Mouse (Mus musculus) hindbrain, embryonic 14.5 days (tissue): ENCODE results near the gene Gdap1l1. TPM values are rescaled to one million over a fixed set of nuclear protein-coding genes. Genes with fewer than 3 reads are reported as not detected.
"Not testable (repeated sequence)": the region's sequence is repeated elsewhere in the genome, so short reads cannot be mapped to it uniquely, and the experiment has no call there.

Experiments
- ATAC-seq: fragments of 200-750 bp; cut with Nextera tagmentation; 2 replicates; pipeline ENCODE4 v1.8.0; 2017; ENCODE audit warnings: moderate number of reproducible peaks, mild to moderate bottlenecking, moderate TSS enrichment, moderate library complexity; ENCODE audit not compliant: low FRiP score
- DNase-seq: peaks from one replicate; pipeline ENCODE4 v3.0.0-alpha.2; 2015; ENCODE audit warnings: low spot score
- H3K27ac ChIP-seq: fragments of 300-500 bp; sonication (generic); 2 replicates; pipeline ENCODE4 v1.5.1; 2014; ENCODE audit warnings: mild to moderate bottlenecking, moderate library complexity
- H3K27me3 ChIP-seq: fragments of 300-500 bp; sonication (generic); 2 replicates; pipeline ENCODE4 v1.6.1; 2014; ENCODE audit warnings: mild to moderate bottlenecking, low read length, mixed read lengths; ENCODE audit not compliant: control insufficient read depth, insufficient read depth
- H3K36me3 ChIP-seq: fragments of 300-500 bp; sonication (generic); replicated peaks from 2 replicates; pipeline ENCODE4 v1.6.1; 2014; ENCODE audit not compliant: control insufficient read depth, insufficient read depth
- H3K4me1 ChIP-seq: fragments of 300-500 bp; sonication (generic); replicated peaks from 2 replicates; pipeline ENCODE4 v1.6.1; 2014; ENCODE audit warnings: antibody characterized with exemption, low read length, mixed read lengths; ENCODE audit not compliant: control insufficient read depth, insufficient read depth
- H3K4me2 ChIP-seq: fragments of 300-500 bp; sonication (generic); replicated peaks from 2 replicates; pipeline ENCODE4 v1.6.1; 2014; ENCODE audit warnings: mild to moderate bottlenecking, moderate library complexity
- H3K4me3 ChIP-seq: fragments of 300-500 bp; sonication (generic); replicated peaks from 2 replicates; pipeline ENCODE4 v1.5.1; 2014; ENCODE audit warnings: mild to moderate bottlenecking, low read length
- H3K9ac ChIP-seq: fragments of 300-500 bp; sonication (generic); 2 replicates; pipeline ENCODE4 v1.6.1; 2014
- H3K9me3 ChIP-seq: fragments of 300-500 bp; sonication (generic); 2 replicates; pipeline ENCODE4 v1.6.1; 2016; ENCODE audit warnings: low read length; ENCODE audit not compliant: control insufficient read depth
- WGBS: fragments of 180-500 bp; shearing (Covaris S2); extraction: QIAGEN DNeasy Blood & Tissue Kit; methylation state at CpG from one replicate; pipeline ENCODE4 v1.1.7; 2014; 5-methylcytosine and 5-hydroxymethylcytosine counted together
- polyA plus RNA-seq: library from polyadenylated mRNA; unstranded; fragments of >200 nt; fragmentation: Nextera tagmentation; extraction: Ambion mirVana; gene quantifications from 2 replicates; pipeline ENCODE4 v1.2.1, GENCODE M21; 2014

The Gdap1l1 gene
- polyA plus RNA-seq, 1 experiment from 2014 or later = 121 TPM

DNA sequence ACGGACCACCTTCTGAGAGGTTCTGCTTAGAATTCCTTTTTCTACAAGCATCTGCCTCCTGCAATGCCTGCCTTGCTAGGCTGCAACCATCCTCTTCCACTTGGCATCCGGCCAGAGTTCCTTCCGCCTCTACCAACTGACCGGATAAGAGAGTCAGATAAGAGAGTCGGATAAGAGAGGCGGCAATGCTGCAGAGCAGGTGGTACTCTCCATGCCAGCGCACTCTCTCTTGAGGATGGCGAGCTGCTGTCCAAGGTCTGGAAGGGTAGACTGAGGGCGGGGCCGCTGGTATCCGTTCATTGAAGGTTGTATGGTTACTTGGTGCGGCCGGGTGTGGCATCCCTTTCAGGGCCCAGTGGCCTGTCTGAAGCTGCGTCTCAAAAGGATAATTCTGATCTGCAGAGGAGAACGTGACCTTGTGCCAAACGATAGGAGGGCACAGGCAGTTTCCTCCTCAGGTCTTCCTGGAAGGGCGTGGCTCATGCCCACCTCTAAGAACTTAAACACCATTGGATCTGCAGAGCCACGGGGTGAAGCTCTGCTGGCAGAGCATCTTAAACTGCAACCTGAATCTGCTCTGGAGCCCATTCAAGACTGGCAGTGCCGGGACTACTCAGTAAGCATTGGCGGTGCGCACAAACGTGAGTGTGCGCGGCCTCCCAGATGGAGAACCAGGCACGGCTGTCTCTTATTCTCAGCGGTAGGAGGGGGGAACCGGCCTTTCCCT lies 20.4 kb downstream of the Gdap1l1 start:
- WGBS = 56% methylated on average over 27 of the region's 27 CpGs
- ATAC-seq (peak; percentile 46; the same call in 1 of the 2 replicates), DNase-seq (no peak)
- Histone ChIP-seq H3K27ac (0 out of 2 replicates have a peak overlapping the region, but pooled peaks have one; percentile 44), H3K9ac (no peak overlapping the region), H3K9me3 (no peaks in the 10 kb centered on the region), H3K4me1 (no peaks in the 10 kb centered on the region), H3K4me2 (peak overlapping the region; percentile 43), H3K27me3 (no peaks in the 10 kb centered on the region), H3K36me3 (peaks cover 21% of the 10 kb centered on the region), H3K4me3 (no peak overlapping the region)

DNA sequence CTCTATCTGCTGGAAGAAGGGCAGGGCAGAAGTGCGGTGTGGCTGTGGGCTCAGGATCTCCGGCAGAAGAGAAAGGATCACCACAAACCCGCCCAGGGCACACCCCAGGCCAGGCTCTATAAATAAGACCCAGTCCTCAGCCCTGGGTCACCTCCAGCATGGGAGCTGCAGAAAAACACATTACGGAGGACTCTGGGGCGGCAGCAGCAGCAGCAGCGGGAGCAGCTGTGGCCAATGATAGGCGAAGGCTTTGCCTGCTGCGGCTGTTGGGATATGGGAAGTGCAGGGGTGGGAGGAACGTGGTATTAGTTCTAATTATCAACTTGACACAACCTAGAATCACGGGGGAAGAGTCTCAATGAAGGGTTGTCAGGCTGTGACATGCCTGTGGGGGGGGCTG lies 21.1 kb downstream of the Gdap1l1 start:
- DNase-seq (no peak), ATAC-seq (peak; percentile 54)
- Histone ChIP-seq H3K36me3 (peaks cover 14% of the 10 kb centered on the region; the same call in 1 of the 2 replicates), H3K9ac (no peak overlapping the region), H3K4me1 (no peaks in the 10 kb centered on the region), H3K4me3 (0 out of 2 replicates have a peak overlapping the region, but pooled peaks have one; percentile 9), H3K27ac (peak overlapping the region; percentile 44; the same call in 1 of the 2 replicates), H3K9me3 (no peaks in the 10 kb centered on the region), H3K4me2 (peak overlapping the region; percentile 43), H3K27me3 (no peaks in the 10 kb centered on the region)
- WGBS = 32% methylated on average over 10 of the region's 10 CpGs

DNA sequence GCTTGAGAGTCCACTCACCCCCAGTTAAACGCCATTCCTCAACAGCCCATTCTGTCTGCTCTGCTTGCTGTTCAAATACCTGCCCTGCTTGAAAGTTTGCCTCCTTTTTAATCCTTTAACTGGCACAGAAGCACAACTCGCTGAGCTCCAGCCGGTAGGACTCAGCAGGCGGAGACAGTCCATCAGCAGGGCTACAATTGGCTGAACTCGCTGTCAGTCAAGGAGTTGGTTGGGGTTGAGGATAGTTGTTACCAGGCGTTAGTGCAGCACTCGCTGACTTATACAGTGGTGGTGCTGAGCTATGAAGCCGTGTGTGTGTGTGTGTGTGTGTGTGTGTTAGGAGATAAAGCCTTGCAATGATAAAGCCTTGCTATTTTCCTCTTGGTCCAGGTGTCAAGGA lies 22.3 kb downstream of the Gdap1l1 start:
- WGBS = 91% methylated on average over 8 of the region's 8 CpGs
- ATAC-seq (no peak), DNase-seq (no peak)
- H3K27me3 ChIP-seq = no peaks in the 10 kb centered on the region
- no peaks in the 10 kb centered on the region for H3K4me1 ChIP-seq
- no peaks in the 10 kb centered on the region for H3K9me3 ChIP-seq
- no peak overlapping the region for H3K4me3 ChIP-seq
- H3K27ac ChIP-seq = no peak overlapping the region
- H3K4me2 ChIP-seq = no peak overlapping the region
- H3K9ac ChIP-seq = no peak overlapping the region
- H3K36me3 ChIP-seq = 0 out of 2 replicates have a peak, but pooled peaks cover 5% of the 10 kb centered on the region

DNA sequence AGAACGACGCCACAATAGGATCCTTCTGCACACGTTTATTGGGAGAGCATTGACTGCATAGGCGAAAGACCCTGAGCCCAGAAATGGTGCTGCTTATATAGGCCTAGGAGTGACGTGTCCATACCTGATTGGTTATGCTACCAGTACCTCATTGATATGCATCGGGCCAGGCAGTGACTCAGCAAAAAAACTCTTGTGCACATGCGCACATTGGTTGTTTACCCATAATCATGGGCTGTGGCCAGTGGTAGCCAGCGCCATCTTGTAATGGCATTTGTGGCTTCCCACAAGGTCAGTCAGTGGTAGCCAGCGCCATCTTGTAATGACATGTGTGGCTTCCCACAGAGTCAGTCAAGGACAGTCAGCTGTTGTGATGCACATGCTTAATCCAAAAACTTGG lies 23.0 kb downstream of the Gdap1l1 start:
- not testable (repeated sequence) for H3K36me3 ChIP-seq, H3K4me3 ChIP-seq, H3K4me2 ChIP-seq, DNase-seq, H3K4me1 ChIP-seq, H3K9me3 ChIP-seq, H3K9ac ChIP-seq, H3K27me3 ChIP-seq, H3K27ac ChIP-seq, ATAC-seq
- WGBS = 95% methylated on average over 9 of the region's 9 CpGs

DNA sequence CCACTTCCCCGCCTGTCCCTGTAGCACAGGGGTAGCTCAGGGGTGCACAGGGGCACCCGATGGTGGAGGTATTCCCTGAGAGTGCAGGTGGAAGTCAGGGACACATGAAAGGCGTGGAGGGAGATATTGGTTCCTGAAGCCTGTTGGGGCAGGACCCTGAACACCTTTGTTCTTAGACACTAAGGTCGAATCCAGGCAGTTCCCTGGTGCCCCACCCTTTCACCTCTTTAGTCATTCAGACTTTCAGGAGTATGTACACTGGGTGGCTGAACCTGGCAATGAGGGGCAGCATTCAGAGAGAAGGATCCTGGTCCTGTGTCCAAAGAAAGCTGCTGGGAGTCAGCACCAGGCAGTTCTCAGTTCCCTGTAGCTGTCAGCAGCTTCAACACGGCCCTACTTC lies 24.1 kb downstream of the Gdap1l1 start:
- H3K4me3 ChIP-seq = no peak overlapping the region
- WGBS = 91% methylated on average over 5 of the region's 5 CpGs

DNA sequence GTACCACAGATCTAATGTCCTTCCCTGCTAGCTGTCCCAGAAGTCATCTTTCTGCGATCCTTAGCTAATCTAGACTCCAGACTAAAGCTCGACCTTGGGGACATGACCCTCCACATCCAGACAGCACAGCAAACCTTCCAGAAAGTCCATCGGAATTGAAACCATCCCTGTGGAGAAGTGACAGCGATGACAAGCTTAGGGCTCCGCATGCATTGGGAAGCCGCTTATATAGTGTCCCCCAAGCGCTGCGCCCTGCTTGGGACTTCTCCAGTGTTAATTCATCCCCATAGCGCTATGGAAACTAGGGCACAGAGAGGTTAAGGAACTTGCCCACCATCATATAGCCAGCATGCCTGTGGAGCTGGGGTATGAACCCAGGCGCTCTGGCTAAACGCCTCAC lies 24.5 kb downstream of the Gdap1l1 start:
- no peak overlapping the region for H3K27ac ChIP-seq
- H3K9ac ChIP-seq = no peak overlapping the region
- no peaks in the 10 kb centered on the region for H3K9me3 ChIP-seq
- no peaks in the 10 kb centered on the region for H3K4me1 ChIP-seq
- peaks cover 24% of the 10 kb centered on the region for H3K36me3 ChIP-seq
- 76% methylated on average over 11 of the region's 11 CpGs for WGBS
- DNase-seq = no peak
- no peak overlapping the region for H3K4me3 ChIP-seq
- no peaks in the 10 kb centered on the region for H3K27me3 ChIP-seq
- ATAC-seq = no peak
- H3K4me2 ChIP-seq = no peak overlapping the region

More for the DNA sequence above, 24.1 kb downstream of the Gdap1l1 start:
- Histone ChIP-seq H3K36me3 (peaks cover 20% of the 10 kb centered on the region), H3K27ac (no peak overlapping the region), H3K9ac (no peak overlapping the region), H3K27me3 (no peaks in the 10 kb centered on the region), H3K4me2 (no peak overlapping the region), H3K4me1 (no peaks in the 10 kb centered on the region), H3K9me3 (no peaks in the 10 kb centered on the region)
- DNase-seq = no peak
- ATAC-seq = no peak

DNA sequence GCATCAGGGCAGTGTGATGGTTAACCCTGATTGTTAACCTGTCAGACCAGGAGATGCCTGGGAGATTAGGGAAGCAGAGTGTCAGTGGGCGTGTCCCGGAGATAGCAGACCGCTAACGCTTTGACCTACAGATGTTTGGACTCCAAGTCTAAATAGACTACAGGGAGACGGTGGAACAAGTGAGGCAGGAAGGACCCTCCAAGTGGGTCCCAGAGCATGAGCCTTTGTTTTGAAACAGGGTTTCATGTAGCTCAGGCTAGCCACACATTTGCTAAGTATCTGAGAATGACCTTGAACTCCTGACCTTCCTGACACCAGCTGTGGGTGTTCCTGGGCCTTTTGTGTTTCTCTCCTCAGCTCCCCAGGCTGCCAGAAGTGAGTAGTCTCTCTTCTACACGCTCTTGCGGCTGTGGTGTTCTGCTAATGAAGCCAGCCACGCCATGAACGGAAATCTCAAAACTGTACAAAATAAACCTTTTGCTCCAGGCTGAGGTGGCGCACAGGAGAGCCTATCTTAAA lies 25.0 kb downstream of the Gdap1l1 start:
- Histone ChIP-seq H3K27ac (no peak overlapping the region), H3K36me3 (peaks cover 29% of the 10 kb centered on the region), H3K27me3 (no peaks in the 10 kb centered on the region), H3K4me1 (no peaks in the 10 kb centered on the region), H3K9me3 (no peaks in the 10 kb centered on the region), H3K4me3 (no peak overlapping the region), H3K4me2 (no peak overlapping the region), H3K9ac (no peak overlapping the region)
- no peak for DNase-seq
- WGBS = 69% methylated on average over 10 of the region's 10 CpGs
- ATAC-seq = no peak

DNA sequence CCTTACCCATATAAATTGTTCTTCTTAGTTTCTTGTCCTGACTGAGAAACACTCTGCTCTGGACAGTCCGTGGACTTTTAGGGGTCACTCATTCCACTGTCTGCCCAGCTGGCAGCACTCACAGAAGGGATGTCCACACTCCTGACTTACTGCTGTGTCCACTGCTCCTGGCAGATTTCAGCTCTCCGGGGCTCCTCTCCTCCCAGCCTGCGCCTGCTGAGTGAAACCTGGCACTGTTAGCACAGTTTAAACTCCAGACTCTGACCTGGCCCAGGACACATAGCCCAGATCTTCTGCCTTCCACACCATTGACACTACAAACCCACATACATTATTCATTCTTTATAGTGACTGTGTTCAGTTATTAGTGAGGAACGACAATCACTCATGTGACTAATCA lies 25.7 kb downstream of the Gdap1l1 start:
- 76% methylated on average over 4 of the region's 4 CpGs for WGBS

DNA sequence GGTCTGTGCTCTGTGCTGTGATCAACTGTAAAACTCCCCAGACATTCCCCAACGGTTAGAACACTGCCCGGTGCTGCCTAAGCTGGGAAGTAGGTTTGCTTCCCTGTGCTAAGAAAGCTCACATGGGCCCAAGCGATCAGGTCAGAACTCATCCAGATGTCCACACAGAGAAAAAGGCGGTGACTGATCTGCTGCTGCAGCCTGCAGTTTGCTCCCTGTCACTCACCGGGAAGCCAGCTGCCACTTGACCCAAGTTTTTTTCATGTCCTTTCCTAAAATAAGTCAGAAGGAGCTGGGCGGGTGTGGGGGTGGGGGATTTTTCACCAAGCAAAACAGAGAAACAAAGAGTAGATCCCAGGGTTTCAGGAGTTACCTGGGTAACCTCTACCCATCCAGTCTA lies 26.3 kb downstream of the Gdap1l1 start:
- DNase-seq = no peak
- H3K4me3 ChIP-seq = no peak overlapping the region
- H3K9me3 ChIP-seq = no peaks in the 10 kb centered on the region
- no peak for ATAC-seq
- H3K9ac ChIP-seq = no peak overlapping the region
- H3K27me3 ChIP-seq = no peaks in the 10 kb centered on the region
- WGBS = 73% methylated on average over 6 of the region's 6 CpGs
- no peak overlapping the region for H3K4me2 ChIP-seq
- peaks cover 41% of the 10 kb centered on the region for H3K36me3 ChIP-seq
- no peak overlapping the region for H3K27ac ChIP-seq
- H3K4me1 ChIP-seq = no peaks in the 10 kb centered on the region

More for the DNA sequence above, 25.7 kb downstream of the Gdap1l1 start:
- no peak overlapping the region for H3K27ac ChIP-seq
- no peaks in the 10 kb centered on the region for H3K27me3 ChIP-seq
- H3K4me3 ChIP-seq = no peak overlapping the region
- H3K9me3 ChIP-seq = no peaks in the 10 kb centered on the region
- no peak for DNase-seq
- ATAC-seq = no peak
- H3K36me3 ChIP-seq = peaks cover 36% of the 10 kb centered on the region
- H3K9ac ChIP-seq = no peak overlapping the region
- H3K4me1 ChIP-seq = no peaks in the 10 kb centered on the region
- H3K4me2 ChIP-seq = no peak overlapping the region
